Mouse (Mus musculus) gastrocnemius, postnatal 4 days (tissue): ENCODE measurements around the gene Echdc2. TPM values are rescaled to one million over a fixed set of nuclear protein-coding genes. Genes with fewer than 3 reads are reported as not detected.

Experiments
- DNase-seq, 2 experiments: peaks; one replicate each; pipeline ENCODE4 v3.0.0; 2021 to 2022; ENCODE audit warnings: low spot score in 2 of 2, mixed read lengths in 2 of 2
- total RNA-seq, 2 experiments: library from RNA; stranded (reverse); gene quantifications; 2 replicates each; pipeline ENCODE4 v1.2.3; 2021

Echdc2 gene
- total RNA-seq, 2 experiments from 2014 or later: 3.4 to 5.0 TPM

DNA sequence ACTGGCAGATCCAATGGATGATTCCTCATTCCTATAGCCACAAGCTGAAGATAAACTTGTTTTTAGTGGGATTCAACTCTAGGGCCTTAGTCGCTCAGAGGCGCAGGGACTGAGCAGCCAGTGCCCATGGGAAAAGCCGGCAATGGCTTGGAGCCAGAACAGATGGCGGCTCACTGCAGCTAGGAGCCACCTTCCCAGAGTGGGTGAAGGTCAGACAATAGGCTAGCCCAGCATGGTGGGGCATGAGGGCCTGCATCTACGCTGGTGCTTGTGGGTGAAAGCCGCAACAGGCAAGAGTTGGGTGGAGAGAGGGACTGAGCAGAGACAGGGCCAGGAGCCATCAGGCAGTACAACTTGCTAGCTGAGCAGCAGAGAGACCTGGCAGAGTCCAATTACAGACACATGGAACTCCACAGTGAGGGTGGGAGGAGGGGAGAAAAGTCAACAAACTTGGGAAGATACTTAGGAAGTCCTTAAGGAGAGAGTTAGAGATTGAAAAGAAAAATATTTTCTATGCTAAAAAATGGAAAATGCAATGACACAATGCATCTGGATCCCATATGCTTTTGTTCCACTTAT lies 31.1 kb downstream of the Echdc2 start:
- DNase-seq: peak in 1 of 2 experiments; percentile 14

DNA sequence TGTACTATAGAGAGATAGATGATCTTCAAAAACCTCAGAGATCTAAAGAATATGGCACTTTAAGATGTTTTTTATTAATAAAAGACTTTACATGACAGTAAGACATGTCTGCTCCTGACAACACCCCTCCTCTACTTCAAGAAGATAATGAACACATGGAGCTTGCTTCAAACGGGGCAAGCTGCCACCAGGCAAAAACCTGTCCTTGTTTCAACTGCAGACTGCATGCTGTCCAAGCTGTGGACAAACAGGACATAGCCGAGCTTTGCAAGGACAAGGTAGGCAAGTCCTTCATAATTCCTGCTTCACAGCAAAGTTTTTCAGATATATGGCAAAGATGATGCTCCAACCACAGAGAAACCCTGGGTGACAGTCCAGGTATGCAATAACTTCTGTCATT lies 34.0 kb downstream of the Echdc2 start:
- no peak for DNase-seq

DNA sequence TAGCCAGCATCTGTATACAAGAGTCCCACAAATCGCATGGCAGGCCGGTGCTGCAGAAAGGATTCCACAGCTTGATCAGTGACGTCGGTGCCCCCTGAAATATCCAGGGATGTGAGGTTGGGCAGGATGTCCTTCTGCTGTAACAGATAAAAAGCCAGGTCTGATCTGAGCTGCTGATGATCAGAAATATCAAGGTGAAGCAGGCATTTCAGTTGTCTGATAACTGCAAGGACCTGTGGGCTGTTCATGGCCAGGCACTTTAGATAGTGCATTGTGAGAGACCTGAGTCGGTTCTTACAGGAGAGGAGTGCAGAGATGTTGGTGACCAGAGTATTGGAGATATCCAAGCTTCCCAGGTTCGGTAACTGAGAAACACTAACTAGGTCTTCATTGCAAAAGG lies 39.4 kb downstream of the Echdc2 start:
- no peak for DNase-seq

DNA sequence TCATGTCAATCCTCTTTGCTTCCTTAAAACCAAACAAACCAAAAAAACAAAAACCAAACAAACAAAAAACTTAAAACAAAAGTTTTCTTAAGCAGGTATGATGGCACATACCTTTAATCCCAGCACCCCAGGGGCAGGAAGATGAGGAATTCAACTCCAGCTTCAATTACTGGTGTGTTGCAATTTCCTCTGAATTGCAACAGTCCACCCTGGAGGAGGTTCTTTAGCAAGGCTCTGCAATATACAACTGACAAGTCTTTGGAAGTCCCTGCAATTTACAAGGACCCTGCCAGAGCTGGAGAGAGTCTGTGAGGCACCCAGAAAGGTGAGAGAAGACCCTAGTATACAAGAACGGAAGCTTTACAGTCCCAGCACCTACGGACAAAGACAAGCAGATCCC lies 47.8 kb downstream of the Echdc2 start:
- DNase-seq: no peak

DNA sequence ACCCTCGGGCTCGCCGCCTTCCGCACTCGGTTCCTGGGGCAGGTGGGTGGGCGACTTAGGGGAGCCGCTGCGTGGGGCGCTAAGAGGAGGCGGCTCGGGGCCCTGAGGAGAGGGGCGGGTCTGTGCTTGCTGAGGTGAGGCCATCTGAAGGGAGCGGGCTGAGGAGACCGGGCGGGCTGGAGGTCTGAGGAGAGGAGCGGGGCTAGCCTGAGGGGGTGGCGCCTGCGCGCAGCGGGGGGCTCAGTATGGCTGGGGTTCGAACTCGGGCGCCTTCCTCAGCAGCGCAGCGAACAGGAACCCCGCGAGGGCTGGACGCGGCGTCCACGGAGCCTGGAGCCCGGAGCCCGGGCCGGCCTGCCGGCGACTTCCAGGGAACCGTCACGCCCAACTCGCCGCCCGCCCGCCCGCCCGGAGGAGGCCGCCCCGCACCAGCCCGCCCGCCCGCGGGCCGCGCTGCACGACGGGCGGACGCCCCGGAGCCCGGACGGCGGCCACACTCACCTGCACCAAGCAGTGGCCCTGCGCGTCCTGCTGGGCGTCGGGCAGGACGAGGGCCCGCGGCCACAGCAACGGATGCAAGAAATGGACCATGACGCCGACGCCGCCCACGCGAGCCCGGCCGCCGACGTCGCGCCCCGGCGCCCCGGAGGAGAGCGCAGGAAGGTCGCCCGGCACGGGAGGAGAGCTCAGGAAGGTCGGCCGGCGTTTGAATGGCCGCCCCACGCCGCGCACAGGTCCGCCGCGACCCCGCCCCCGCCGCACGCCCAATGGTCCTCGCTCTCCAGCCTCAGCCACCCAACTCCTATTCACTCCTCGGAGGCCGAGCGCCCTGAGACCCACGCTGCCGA lies 52.3 kb downstream of the Echdc2 start, which contains the start of gene Zyg11a:
Gene Zyg11a, minus strand, starts transcription at position 717 of the 848 bp plus-strand sequence.
- peak in 1 of 2 experiments; percentile 9 for DNase-seq

DNA sequence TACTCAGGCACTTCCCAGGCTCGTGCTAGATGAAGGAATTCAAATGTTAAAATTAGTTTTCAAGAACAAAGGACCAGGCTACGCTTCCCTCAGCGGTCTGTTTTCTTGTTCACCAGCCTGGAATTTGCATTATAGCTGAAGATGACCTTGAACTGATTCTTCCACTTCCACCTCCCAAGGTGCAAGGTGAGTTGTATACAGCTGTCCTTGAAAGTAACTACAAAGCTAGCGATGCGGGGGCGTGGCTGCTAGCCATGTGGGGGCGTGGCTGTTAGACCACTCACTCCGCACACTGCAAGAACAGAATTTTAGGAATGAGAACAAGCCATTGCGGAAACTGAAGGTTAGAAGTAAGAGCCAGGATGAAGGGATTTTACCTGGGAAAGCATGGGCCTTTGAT lies 53.8 kb downstream of the Echdc2 start:
- DNase-seq: no peak

DNA sequence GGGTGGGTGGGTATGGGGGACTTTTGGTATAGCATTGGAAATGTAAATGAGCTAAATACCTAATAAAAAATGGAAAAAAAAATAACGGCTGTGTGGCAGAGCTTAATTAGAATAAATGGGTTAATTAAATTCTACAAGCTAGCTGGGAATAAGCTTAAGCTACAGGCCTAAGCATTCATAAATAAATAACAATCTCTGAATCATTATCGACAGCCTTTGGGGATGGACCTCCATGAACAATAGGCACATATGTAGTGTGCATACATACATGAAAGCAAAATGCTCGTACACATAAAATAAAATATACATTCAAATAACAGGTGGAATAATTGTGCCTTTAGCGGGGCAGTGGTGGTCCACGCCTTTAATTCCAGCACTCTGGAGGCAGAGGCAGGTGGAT lies 57.3 kb downstream of the Echdc2 start:
- no peak for DNase-seq

DNA sequence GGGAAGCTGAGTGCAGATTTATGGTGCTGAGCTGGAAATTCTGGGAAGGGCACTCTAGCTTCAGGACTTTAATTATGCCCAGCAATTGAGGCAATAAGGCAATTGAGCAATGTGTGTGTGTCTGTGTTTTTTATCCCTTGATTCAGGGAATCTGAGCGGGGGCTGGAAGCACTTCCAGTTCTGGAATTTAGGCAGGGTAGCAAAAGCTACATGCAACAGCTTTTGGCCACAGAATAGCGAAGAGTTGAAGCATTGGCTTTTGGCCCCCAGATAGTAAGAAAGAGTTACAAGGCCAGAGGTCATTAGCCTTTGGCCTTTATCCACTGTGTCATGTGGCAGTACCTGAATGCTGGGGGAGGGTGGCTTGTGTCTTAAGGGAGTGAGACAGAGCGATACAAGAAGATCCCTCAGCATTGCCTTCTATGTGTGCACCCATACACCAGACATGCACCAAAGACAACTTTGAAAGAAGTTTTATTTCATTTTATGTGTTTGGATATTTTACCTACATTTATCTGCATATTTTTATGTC lies 60.2 kb downstream of the Echdc2 start:
- no peak for DNase-seq

Other genes with a start within 250 kb of the Echdc2 start
- 10 to 100 TPM; 47.3 to 51.2 TPM for gene Cpt2, start 241.8 kb upstream of the Echdc2 start, total RNA-seq
- gene Slc1a7, start 197.1 kb upstream of the Echdc2 start, total RNA-seq: not detected
- 1 to 10 TPM; 5.9 to 9.8 TPM for gene Podn, start 69.0 kb upstream of the Echdc2 start, total RNA-seq
- 100 to 1,000 TPM in 1 of 2 experiments, 10 to 100 TPM in 1; 96.9 to 111 TPM for gene Scp2, start 20.4 kb upstream of the Echdc2 start, total RNA-seq
- not detected for gene Zyg11a, start 52.6 kb downstream of the Echdc2 start, total RNA-seq
- gene Zyg11b, start 135.7 kb downstream of the Echdc2 start, total RNA-seq: 10 to 100 TPM; 23.8 to 27.8 TPM
- 10 to 100 TPM; 23.1 to 31.3 TPM for gene Coa7, start 162.7 kb downstream of the Echdc2 start, total RNA-seq
- gene Shisal2a, start 217.9 kb downstream of the Echdc2 start, total RNA-seq: not detected
- gene Gpx7, start 241.5 kb downstream of the Echdc2 start, total RNA-seq: 10 to 100 TPM; 38.8 to 41.9 TPM